Mouse (Mus musculus): Measurements from ENCODE around the gene Ncoa1. TPM values are rescaled to one million over a fixed set of nuclear protein-coding genes. Genes with fewer than 3 reads are reported as not detected.

Ncoa1 gene
- total and polyA plus RNA-seq, 3 experiments, result 16.4 to 32.6 (median 30.2) TPM

DNA sequence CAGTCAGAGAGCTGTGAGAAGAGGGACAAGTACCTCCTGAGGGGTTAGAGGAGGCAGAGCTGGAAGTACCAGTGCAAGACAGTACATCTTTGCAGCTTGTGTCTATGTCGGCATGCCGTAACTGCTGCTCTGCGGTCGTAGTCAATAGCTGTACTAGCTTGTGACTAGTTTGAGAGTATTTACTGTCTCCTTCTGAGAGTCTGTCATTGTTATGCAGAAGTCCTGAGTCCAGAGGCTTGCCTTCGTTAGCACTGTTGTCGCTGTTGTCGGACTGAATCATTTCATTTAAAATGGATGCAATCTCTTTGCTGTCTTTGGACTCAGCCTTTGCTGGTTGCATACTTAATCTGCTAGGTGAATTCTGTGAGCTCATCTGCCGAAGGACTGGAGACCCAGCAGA is 181.7 kb downstream of the Ncoa1 start:
- Histone ChIP-seq H3K79me2 (replicated peaks; ENCODE audit: control insufficient read depth, insufficient read depth, low read length) (no peaks in the 10 kb centered on the region), H3K27me3 (ENCODE audit: control insufficient read depth, insufficient read depth, low read length) (no peaks in the 10 kb centered on the region), H3K9ac (ENCODE audit: low read depth, low read length) (no peak overlapping the region), H3K4me1 (ENCODE audit: control insufficient read depth, insufficient read depth, low read length) (no peaks in the 10 kb centered on the region), H3K4me3 (no peak overlapping the region), H3K36me3 (ENCODE audit: control insufficient read depth, insufficient read depth, low read length) (no peaks in the 10 kb centered on the region; the same call in 1 of the 2 replicates), H3K27ac (no peak overlapping the region)
- 90% methylated on average over 8 of the region's 8 CpGs for WGBS
- TF ChIP-seq CTCF (IDR thresholded peaks at IDR 0.05), result no peak
- DNase-seq, result no peak
- intact Hi-C loops (cut with DNase I), result no loop called here

GRCm38 (mm10) chr12:4293813-4294212 is 183.2 kb downstream of the Ncoa1 start:
- Histone ChIP-seq H3K79me2 (replicated peaks; ENCODE audit: control insufficient read depth, insufficient read depth, low read length) (no peaks in the 10 kb centered on the region), H3K27ac (no peak overlapping the region), H3K4me3 (no peak overlapping the region), H3K4me1 (ENCODE audit: control insufficient read depth, insufficient read depth, low read length) (no peaks in the 10 kb centered on the region), H3K36me3 (ENCODE audit: control insufficient read depth, insufficient read depth, low read length) (no peaks in the 10 kb centered on the region; the same call in 1 of the 2 replicates), H3K27me3 (ENCODE audit: control insufficient read depth, insufficient read depth, low read length) (no peaks in the 10 kb centered on the region), H3K9ac (ENCODE audit: low read depth, low read length) (no peak overlapping the region)
- intact Hi-C loops (cut with DNase I), result no loop called here
- no peak for DNase-seq
- TF ChIP-seq POLR2A (IDR thresholded peaks at IDR 0.05; ENCODE audit: insufficient read depth, low read depth, low read length), result no peak
- TF ChIP-seq CTCF (IDR thresholded peaks at IDR 0.05), result no peak
- no peak for TF ChIP-seq EP300 (IDR thresholded peaks at IDR 0.05; ENCODE audit: insufficient read depth, low read depth, low read length)
- 95% methylated on average over 6 of the region's 6 CpGs for WGBS

GRCm38 (mm10) chr12:4285186-4285585 is 191.8 kb downstream of the Ncoa1 start:
- H3K79me2 ChIP-seq (replicated peaks; ENCODE audit: control insufficient read depth, insufficient read depth, low read length), result no peaks in the 10 kb centered on the region
- no peak overlapping the region for H3K9ac ChIP-seq (ENCODE audit: low read depth, low read length)
- H3K4me3 ChIP-seq, result no peak overlapping the region
- TF ChIP-seq POLR2A (IDR thresholded peaks at IDR 0.05; ENCODE audit: insufficient read depth, low read depth, low read length), result no peak
- H3K4me1 ChIP-seq (ENCODE audit: control insufficient read depth, insufficient read depth, low read length), result peaks cover 1% of the 10 kb centered on the region
- intact Hi-C loops (cut with DNase I), result no loop called here
- peak; percentile 33 to 39 for DNase-seq
- WGBS, result 30% methylated on average over 3 of the region's 3 CpGs
- no peak overlapping the region for H3K27ac ChIP-seq
- no peaks in the 10 kb centered on the region for H3K36me3 ChIP-seq (ENCODE audit: control insufficient read depth, insufficient read depth, low read length)
- H3K27me3 ChIP-seq (ENCODE audit: control insufficient read depth, insufficient read depth, low read length), result no peaks in the 10 kb centered on the region

- Histone ChIP-seq H3K27me3 (ENCODE audit: control insufficient read depth, insufficient read depth, low read length) (no peaks in the 10 kb centered on the region), H3K27ac (no peak overlapping the region), H3K4me1 (ENCODE audit: control insufficient read depth, insufficient read depth, low read length) (no peaks in the 10 kb centered on the region), H3K9ac (ENCODE audit: low read depth, low read length) (no peak overlapping the region), H3K4me3 (no peak overlapping the region), H3K79me2 (replicated peaks; ENCODE audit: control insufficient read depth, insufficient read depth, low read length) (no peaks in the 10 kb centered on the region), H3K36me3 (ENCODE audit: control insufficient read depth, insufficient read depth, low read length) (no peaks in the 10 kb centered on the region)
- intact Hi-C loops (cut with DNase I), result loop anchor here (5.0 to 10.0 kb wide), 2 partner anchors 197 to 265 kb away; partner anchors contain the start of gene Ncoa1
- 85% methylated on average over 3 of the region's 3 CpGs for WGBS
- DNase-seq, result no peak
- no peak for TF ChIP-seq CTCF (IDR thresholded peaks at IDR 0.05)
- no peak for TF ChIP-seq EP300 (IDR thresholded peaks at IDR 0.05; ENCODE audit: insufficient read depth, low read depth, low read length)
- TF ChIP-seq POLR2A (IDR thresholded peaks at IDR 0.05; ENCODE audit: insufficient read depth, low read depth, low read length), result no peak
These were observed 197.1 kb downstream of the Ncoa1 start for GRCm38 (mm10) chr12:4279878-4280277.

DNA sequence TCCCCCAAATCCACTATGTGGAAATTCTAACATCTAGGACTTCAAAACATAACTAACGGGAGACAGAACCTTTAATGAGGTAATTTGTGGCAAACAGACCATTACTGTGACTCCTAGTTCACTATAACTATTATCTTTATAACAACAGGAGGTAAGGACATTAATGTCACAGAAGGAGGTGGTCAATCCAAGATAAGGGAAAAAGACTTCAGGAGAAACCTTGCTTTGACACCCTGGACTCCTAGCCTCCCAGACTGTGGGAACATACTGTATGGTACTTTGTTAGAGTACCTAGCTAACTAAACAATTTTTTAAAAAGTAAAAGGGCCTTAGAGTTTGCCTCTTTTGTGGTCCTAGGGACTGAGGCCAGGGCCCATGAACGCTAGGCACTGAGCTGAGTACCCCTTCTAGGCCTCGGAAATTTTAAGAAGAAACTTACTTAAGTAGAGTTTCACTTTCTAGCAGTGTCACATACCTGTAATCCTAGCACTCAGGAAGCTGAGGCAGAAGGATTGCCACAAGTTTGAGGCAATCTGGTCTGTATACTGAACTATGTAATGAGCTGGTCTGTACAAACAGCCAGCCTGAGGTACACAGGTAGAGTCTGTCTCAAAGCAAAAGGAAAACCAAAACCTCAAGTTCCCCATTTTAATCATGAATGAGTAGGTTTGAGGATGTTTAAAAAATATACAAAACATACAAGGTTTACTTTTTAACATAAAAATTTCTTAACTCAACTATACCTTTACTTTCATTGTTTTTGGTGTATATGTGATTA is 197.8 kb downstream of the Ncoa1 start:
- 93% methylated on average over 3 of the region's 3 CpGs for WGBS
- Histone ChIP-seq H3K27ac (no peak overlapping the region), H3K36me3 (ENCODE audit: control insufficient read depth, insufficient read depth, low read length) (no peaks in the 10 kb centered on the region; the same call in 1 of the 2 replicates), H3K4me3 (no peak overlapping the region), H3K79me2 (replicated peaks; ENCODE audit: control insufficient read depth, insufficient read depth, low read length) (no peaks in the 10 kb centered on the region), H3K4me1 (ENCODE audit: control insufficient read depth, insufficient read depth, low read length) (no peaks in the 10 kb centered on the region), H3K27me3 (ENCODE audit: control insufficient read depth, insufficient read depth, low read length) (no peaks in the 10 kb centered on the region), H3K9ac (ENCODE audit: low read depth, low read length) (no peak overlapping the region)
- intact Hi-C loops (cut with DNase I), result loop anchor here (5.0 to 10.0 kb wide), 2 partner anchors 198 to 266 kb away; partner anchors contain the start of gene Ncoa1
- TF ChIP-seq POLR2A (IDR thresholded peaks at IDR 0.05; ENCODE audit: insufficient read depth, low read depth, low read length), result no peak
- TF ChIP-seq CTCF (IDR thresholded peaks at IDR 0.05), result no peak
- no peak for TF ChIP-seq EP300 (IDR thresholded peaks at IDR 0.05; ENCODE audit: insufficient read depth, low read depth, low read length)
- DNase-seq, result no peak

DNA sequence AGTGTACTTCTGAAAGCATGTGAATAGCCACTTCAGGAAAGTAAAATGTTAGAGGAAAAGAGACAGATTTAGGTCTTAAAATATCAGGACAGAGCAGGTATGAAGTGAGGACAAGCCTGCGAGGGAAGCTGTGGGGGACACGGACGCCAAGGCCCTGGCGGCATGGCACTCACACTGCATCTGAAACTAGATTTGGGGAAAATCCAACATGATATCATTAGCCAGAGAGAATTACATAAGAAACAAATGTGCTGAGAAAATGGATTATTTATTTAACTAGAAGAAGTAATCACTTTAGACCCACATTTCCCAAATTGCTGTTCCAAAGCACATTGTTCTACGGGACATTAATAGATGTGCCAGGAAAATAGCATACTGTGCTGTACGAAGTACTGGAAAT is 205.9 kb downstream of the Ncoa1 start:
- DNase-seq, result no peak
- WGBS, result 87% methylated on average over 6 of the region's 6 CpGs
- H3K4me3 ChIP-seq, result no peak overlapping the region
- no peak for TF ChIP-seq POLR2A (IDR thresholded peaks at IDR 0.05; ENCODE audit: insufficient read depth, low read depth, low read length)
- TF ChIP-seq EP300 (IDR thresholded peaks at IDR 0.05; ENCODE audit: insufficient read depth, low read depth, low read length), result no peak
- TF ChIP-seq CTCF (IDR thresholded peaks at IDR 0.05), result no peak
- H3K27me3 ChIP-seq (ENCODE audit: control insufficient read depth, insufficient read depth, low read length), result no peaks in the 10 kb centered on the region
- H3K27ac ChIP-seq, result no peak overlapping the region
- no peaks in the 10 kb centered on the region for H3K4me1 ChIP-seq (ENCODE audit: control insufficient read depth, insufficient read depth, low read length)
- H3K9ac ChIP-seq (ENCODE audit: low read depth, low read length), result no peak overlapping the region
- H3K79me2 ChIP-seq (replicated peaks; ENCODE audit: control insufficient read depth, insufficient read depth, low read length), result no peaks in the 10 kb centered on the region
- no peaks in the 10 kb centered on the region; the same call in 1 of the 2 replicates for H3K36me3 ChIP-seq (ENCODE audit: control insufficient read depth, insufficient read depth, low read length)
- intact Hi-C loops (cut with DNase I), result loop anchor here (10.0 kb wide), 1 partner anchor 274 kb away; no protein-coding TSS in a partner anchor

Data from heart, adult 2 months (tissue).